In genomic region chr6:112364581-112364980, GRCm38 (mm10) we compare ENCODE assay signal across 9 mouse cellular contexts. TPM values are rescaled to one million over a fixed set of nuclear protein-coding genes. Genes with fewer than 3 reads are reported as not detected.
DNase-seq lines count a peak whose midpoint lies in the region; ATAC-seq lines count a peak whose summit lies in the region.
"Had no signal": no experiment of that assay in that cellular context is flagged by ENCODE, and none has a peak within 500 bp of the region (broad histone marks: within the 10 kb centered on the region; RNA-seq: fewer than 3 reads in every experiment).

No protein-coding gene starts in this region.

- intact Hi-C loops in gastrocnemius, postnatal 14 days (cut with DNase I; ENCODE audit: low total_unique reads) = no loop called here

- H3K27ac ChIP-seq in midbrain, embryonic 11.5 days (ENCODE audit: low read depth, low read length) = no peak overlapping the region
- H3K27ac ChIP-seq in midbrain, embryonic 13.5 days = no peak overlapping the region
- H3K27ac ChIP-seq: neural tube, embryonic 12.5 days had no signal

- H3K9ac ChIP-seq in midbrain, embryonic 11.5 days (ENCODE audit: low read length) = no peak overlapping the region
- no peak overlapping the region for H3K9ac ChIP-seq in midbrain, embryonic 13.5 days (replicated peaks)
- H3K9ac ChIP-seq: neural tube, embryonic 12.5 days had no signal

- no peaks in the 10 kb centered on the region for H3K27me3 ChIP-seq in midbrain, embryonic 11.5 days (ENCODE audit: control insufficient read depth, insufficient read depth, low read length)
- H3K27me3 ChIP-seq in midbrain, embryonic 13.5 days = no peaks in the 10 kb centered on the region
- H3K27me3 ChIP-seq: neural tube, embryonic 12.5 days had no signal

- WGBS in midbrain, embryonic 11.5 days = 43% methylated on average over 2 of the region's 2 CpGs
- 44% methylated on average over 2 of the region's 2 CpGs for WGBS in midbrain, embryonic 13.5 days

- DNase-seq in gastrocnemius, adult 18-20 months (ENCODE audit: low spot score) = peak; percentile 58
- no peak for DNase-seq in gastrocnemius, postnatal 14 days
- DNase-seq in midbrain, embryonic 11.5 days (ENCODE audit: low spot score, missing footprints) = peak; percentile 93
- DNase-seq in brain, adult 2 months (ENCODE audit: low read depth, low spot score) = peak; percentile 58
- peak; percentile 65 for DNase-seq in kidney, postnatal 14 days
- peak; percentile 26 for DNase-seq in testis, postnatal 14 days (ENCODE audit: low spot score)
- no peak for DNase-seq in urinary bladder, adult 2 months (ENCODE audit: low spot score)

- H3K36me3 ChIP-seq in midbrain, embryonic 11.5 days (ENCODE audit: control insufficient read depth, insufficient read depth, low read length) = no peaks in the 10 kb centered on the region
- no peaks in the 10 kb centered on the region for H3K36me3 ChIP-seq in midbrain, embryonic 13.5 days
- H3K36me3 ChIP-seq: neural tube, embryonic 12.5 days had no signal

- no peak overlapping the region for H3K4me2 ChIP-seq in midbrain, embryonic 11.5 days
- H3K4me2 ChIP-seq in midbrain, embryonic 13.5 days (replicated peaks) = no peak overlapping the region
- H3K4me2 ChIP-seq: neural tube, embryonic 12.5 days had no signal

- no peak for ATAC-seq in midbrain, embryonic 11.5 days (ENCODE audit: low FRiP score)
- no peak for ATAC-seq in midbrain, embryonic 13.5 days

- H3K4me1 ChIP-seq in midbrain, embryonic 11.5 days (ENCODE audit: control insufficient read depth, insufficient read depth, low read length) = no peaks in the 10 kb centered on the region
- no peaks in the 10 kb centered on the region for H3K4me1 ChIP-seq in midbrain, embryonic 13.5 days (replicated peaks)
- H3K4me1 ChIP-seq: neural tube, embryonic 12.5 days had no signal

- H3K4me3 ChIP-seq in midbrain, embryonic 11.5 days (ENCODE audit: low read depth, low read length) = no peak overlapping the region
- H3K4me3 ChIP-seq in midbrain, embryonic 13.5 days (replicated peaks) = no peak overlapping the region
- H3K4me3 ChIP-seq: neural tube, embryonic 12.5 days had no signal

- no peaks in the 10 kb centered on the region for H3K9me3 ChIP-seq in midbrain, embryonic 11.5 days (ENCODE audit: control insufficient read depth, low read length)
- H3K9me3 ChIP-seq in midbrain, embryonic 13.5 days = no peaks in the 10 kb centered on the region
- H3K9me3 ChIP-seq: neural tube, embryonic 12.5 days had no signal

RNA-seq across cellular contexts. Expression of gene Ssu2, which starts 23.2 kb away (rescaled TPM):
- under 1 TPM; 0.23 to 0.33 TPM for total RNA-seq in gastrocnemius, adult 18-20 months (2021)
- total RNA-seq in gastrocnemius, postnatal 14 days (2021) = 1 to 10 TPM; 1.9 to 3.3 TPM
- polyA plus RNA-seq in midbrain, embryonic 11.5 days (2014; fragmentation: Nextera tagmentation; extraction: Ambion mirVana) = 0.16 and 0.52 TPM in 2 replicates
- 0.23 TPM in 1 of 2 replicates, not detected in the other for polyA plus RNA-seq in midbrain, embryonic 13.5 days (2015; fragmentation: Nextera tagmentation; extraction: Ambion mirVana)
- 1.5 and 2.0 TPM in 2 replicates for polyA plus RNA-seq in urinary bladder, adult 2 months (2012; rRNA removed)

Comparison
In these comparisons a context has a peak if more than half of its experiments do, and no peak if none do; other contexts are left out.
1. DNase-seq: peak in gastrocnemius, adult 18-20 months (single experiment), midbrain, embryonic 11.5 days (single experiment), brain, adult 2 months (single experiment), kidney, postnatal 14 days (single experiment) and testis, postnatal 14 days (single experiment); none in gastrocnemius, postnatal 14 days (single experiment) and urinary bladder, adult 2 months (single experiment).